ENCODE assay signal across 14 mouse cellular contexts in genomic region chr19:44751042-44751441, GRCm38 (mm10). TPM values are rescaled to one million over a fixed set of nuclear protein-coding genes. Genes with fewer than 3 reads are reported as not detected.
DNase-seq lines count a peak whose midpoint lies in the region; ATAC-seq and TF ChIP-seq lines count a peak whose summit lies in the region.
"Had no signal": no experiment of that assay in that cellular context is flagged by ENCODE, and none has a peak within 500 bp of the region (broad histone marks: within the 10 kb centered on the region; RNA-seq: fewer than 3 reads in every experiment).

No protein-coding gene starts in this region.

- no peak for ATAC-seq in forebrain, embryonic 14.5 days
- ATAC-seq in lung, embryonic 14.5 days (ENCODE audit: insufficient read depth), result no peak
- ATAC-seq in hindbrain, embryonic 11.5 days (ENCODE audit: low FRiP score), result no peak
- ATAC-seq in liver, embryonic 15.5 days (ENCODE audit: insufficient read depth), result 0 out of 2 replicates have a peak, but pooled peaks have one; percentile 12
- ATAC-seq: forebrain, embryonic 15.5 days had no signal

- no peaks in the 10 kb centered on the region for H3K9me3 ChIP-seq in forebrain, embryonic 10.5 days
- H3K9me3 ChIP-seq in forebrain, embryonic 14.5 days (replicated peaks; ENCODE audit: control insufficient read depth, low read length), result no peaks in the 10 kb centered on the region
- H3K9me3 ChIP-seq in lung, embryonic 14.5 days (ENCODE audit: low read depth, low read length), result no peaks in the 10 kb centered on the region
- no peaks in the 10 kb centered on the region for H3K9me3 ChIP-seq in hindbrain, embryonic 11.5 days (ENCODE audit: control insufficient read depth, low read length)
- H3K9me3 ChIP-seq in liver, embryonic 15.5 days (replicated peaks), result no peaks in the 10 kb centered on the region
- H3K9me3 ChIP-seq: forebrain, embryonic 15.5 days had no signal

- H3K4me3 ChIP-seq in forebrain, embryonic 10.5 days, result peak overlapping the region; percentile 34
- no peak overlapping the region for H3K4me3 ChIP-seq in forebrain, embryonic 14.5 days (ENCODE audit: low read depth, low read length)
- H3K4me3 ChIP-seq in lung, embryonic 14.5 days (ENCODE audit: low read depth, low read length), result 0 out of 2 replicates have a peak overlapping the region, but pooled peaks have one; percentile 22
- peak overlapping the region; percentile 23 for H3K4me3 ChIP-seq in hindbrain, embryonic 11.5 days (ENCODE audit: low read depth, low read length)
- no peak overlapping the region for H3K4me3 ChIP-seq in liver, embryonic 15.5 days (replicated peaks)
- H3K4me3 ChIP-seq: forebrain, embryonic 15.5 days had no signal

- H3K27ac ChIP-seq in forebrain, embryonic 10.5 days, result peak overlapping the region; percentile 36; the same call in 1 of the 2 replicates
- no peak overlapping the region for H3K27ac ChIP-seq in forebrain, embryonic 14.5 days (ENCODE audit: low read depth, low read length)
- no peak overlapping the region for H3K27ac ChIP-seq in lung, embryonic 14.5 days (ENCODE audit: low read depth)
- H3K27ac ChIP-seq in hindbrain, embryonic 11.5 days (ENCODE audit: low read depth, low read length), result peak overlapping the region; percentile 84
- no peak overlapping the region for H3K27ac ChIP-seq in liver, embryonic 15.5 days (replicated peaks)
- H3K27ac ChIP-seq: forebrain, embryonic 15.5 days had no signal

- WGBS in forebrain, embryonic 10.5 days, result 0% methylated on average over 9 of the region's 9 CpGs
- 0% methylated on average over 9 of the region's 9 CpGs for WGBS in forebrain, embryonic 14.5 days
- under 1% methylated on average over 9 of the region's 9 CpGs for WGBS in lung, embryonic 14.5 days
- WGBS in hindbrain, embryonic 11.5 days, result under 1% methylated on average over 9 of the region's 9 CpGs
- under 1% methylated on average over 9 of the region's 9 CpGs for WGBS in liver, embryonic 15.5 days (ENCODE audit: insufficient replicate concordance)

- H3K4me2 ChIP-seq in forebrain, embryonic 14.5 days (ENCODE audit: low read length), result no peak overlapping the region
- H3K4me2 ChIP-seq in lung, embryonic 14.5 days, result peak overlapping the region; percentile 50; the same call in 1 of the 2 replicates
- peak overlapping the region; percentile 35; the same call in 1 of the 2 replicates for H3K4me2 ChIP-seq in hindbrain, embryonic 11.5 days (replicated peaks; ENCODE audit: low read depth, low read length)
- H3K4me2 ChIP-seq in liver, embryonic 15.5 days, result peak overlapping the region; percentile 55
- H3K4me2 ChIP-seq: forebrain, embryonic 15.5 days had no signal

- no peaks in the 10 kb centered on the region for H3K36me3 ChIP-seq in forebrain, embryonic 10.5 days (replicated peaks)
- H3K36me3 ChIP-seq in forebrain, embryonic 14.5 days (ENCODE audit: control insufficient read depth, insufficient read depth, low read length), result no peaks in the 10 kb centered on the region
- no peaks in the 10 kb centered on the region for H3K36me3 ChIP-seq in lung, embryonic 14.5 days (ENCODE audit: insufficient read depth)
- no peaks in the 10 kb centered on the region for H3K36me3 ChIP-seq in hindbrain, embryonic 11.5 days (ENCODE audit: control insufficient read depth, insufficient read depth, low read length)
- no peaks in the 10 kb centered on the region for H3K36me3 ChIP-seq in liver, embryonic 15.5 days (replicated peaks)
- H3K36me3 ChIP-seq: forebrain, embryonic 15.5 days had no signal

- DNase-seq in forebrain, embryonic 10.5 days (ENCODE audit: extremely low spot score, low spot score), result no peak
- DNase-seq in forebrain, embryonic 14.5 days (ENCODE audit: low spot score), result no peak
- DNase-seq in lung, embryonic 14.5 days, result no peak
- no peak for DNase-seq in lung, postnatal 25 days (ENCODE audit: low spot score)
- DNase-seq in hindbrain, embryonic 11.5 days (ENCODE audit: low spot score), result no peak
- DNase-seq in gastrocnemius, postnatal 4 days (ENCODE audit: low spot score in 2 of 2), result no peak
- no peak for DNase-seq in layer of hippocampus, postnatal 36 days
- DNase-seq: adrenal gland, postnatal 10 days; cerebellum, adult 11-12 months had no signal

- peaks cover 83% of the 10 kb centered on the region for H3K4me1 ChIP-seq in forebrain, embryonic 10.5 days
- H3K4me1 ChIP-seq in forebrain, embryonic 14.5 days (ENCODE audit: control insufficient read depth, insufficient read depth, low read length), result no peaks in the 10 kb centered on the region
- H3K4me1 ChIP-seq in lung, embryonic 14.5 days (ENCODE audit: insufficient read depth), result no peaks in the 10 kb centered on the region
- peaks cover 13% of the 10 kb centered on the region; the same call in 1 of the 2 replicates for H3K4me1 ChIP-seq in hindbrain, embryonic 11.5 days (replicated peaks; ENCODE audit: control insufficient read depth, insufficient read depth, low read length)
- H3K4me1 ChIP-seq in liver, embryonic 15.5 days (replicated peaks), result peaks cover 6% of the 10 kb centered on the region; the same call in 1 of the 2 replicates

- TF ChIP-seq CTCF in lung, embryonic 14.5 days (IDR thresholded peaks at IDR 0.05; ENCODE audit: low read depth), result no peak

- no peak overlapping the region for H3K9ac ChIP-seq in forebrain, embryonic 14.5 days (ENCODE audit: low read length)
- H3K9ac ChIP-seq in lung, embryonic 14.5 days, result no peak overlapping the region
- H3K9ac ChIP-seq in hindbrain, embryonic 11.5 days (ENCODE audit: low read depth, low read length), result peak overlapping the region; percentile 47; the same call in 1 of the 2 replicates
- no peak overlapping the region for H3K9ac ChIP-seq in liver, embryonic 15.5 days
- H3K9ac ChIP-seq: forebrain, embryonic 15.5 days had no signal

- peaks cover 100% of the 10 kb centered on the region for H3K27me3 ChIP-seq in forebrain, embryonic 10.5 days (ENCODE audit: poor library complexity, severe bottlenecking)
- peaks cover 98% of the 10 kb centered on the region for H3K27me3 ChIP-seq in forebrain, embryonic 14.5 days (replicated peaks; ENCODE audit: control insufficient read depth, insufficient read depth, low read length)
- peaks cover 100% of the 10 kb centered on the region for H3K27me3 ChIP-seq in lung, embryonic 14.5 days (ENCODE audit: insufficient read depth, low read length)
- peaks cover 95% of the 10 kb centered on the region for H3K27me3 ChIP-seq in hindbrain, embryonic 11.5 days (ENCODE audit: control insufficient read depth, insufficient read depth, low read length)
- H3K27me3 ChIP-seq in liver, embryonic 15.5 days, result peaks cover 100% of the 10 kb centered on the region

RNA-seq across cellular contexts. Expression of gene Pax2, which starts 4.8 kb away (rescaled TPM):
- polyA plus RNA-seq in forebrain, embryonic 10.5 days (2016; fragmentation: Nextera tagmentation; extraction: Ambion mirVana), result 0.56 and 0.81 TPM in 2 replicates
- polyA plus RNA-seq in forebrain, embryonic 14.5 days (2014; fragmentation: Nextera tagmentation; extraction: Ambion mirVana), result 0.09 TPM in 1 of 2 replicates, not detected in the other
- polyA plus RNA-seq in lung, embryonic 14.5 days (2014; fragmentation: Nextera tagmentation; extraction: Ambion mirVana), result 0.07 TPM in 1 of 2 replicates, not detected in the other
- polyA plus RNA-seq in hindbrain, embryonic 11.5 days (2014; fragmentation: Nextera tagmentation; extraction: Ambion mirVana), result 9.3 and 11.1 TPM in 2 replicates
- polyA plus RNA-seq in liver, embryonic 15.5 days (2015; fragmentation: Nextera tagmentation; extraction: Ambion mirVana), result not detected in 2 replicates
- total RNA-seq in gastrocnemius, postnatal 4 days (2021), result not detected
- total RNA-seq in layer of hippocampus, postnatal 36 days (2021), result under 1 TPM; 0.32 to 0.35 TPM
- total RNA-seq: adrenal gland, postnatal 10 days; monocyte, adult 5-6 weeks had no signal
- polyA plus RNA-seq: heart, embryonic 14.5 days; large intestine, adult 2 months had no signal

Comparison
In these comparisons a context has a peak if more than half of its experiments do, and no peak if none do; other contexts are left out.
1. H3K27ac ChIP-seq: peak in forebrain, embryonic 10.5 days (single experiment) and hindbrain, embryonic 11.5 days (single experiment); none in forebrain, embryonic 14.5 days (single experiment), lung, embryonic 14.5 days (single experiment) and liver, embryonic 15.5 days (single experiment).
2. H3K4me3 ChIP-seq: peak in forebrain, embryonic 10.5 days (single experiment), lung, embryonic 14.5 days (single experiment) and hindbrain, embryonic 11.5 days (single experiment); none in forebrain, embryonic 14.5 days (single experiment) and liver, embryonic 15.5 days (single experiment).